Mouse (Mus musculus) brain, embryonic 14.5 days (tissue): ENCODE results near the gene Prpf4.

Experiments used
- CTCF ChIP-seq: fragments of 200-500 bp; IDR thresholded peaks from 2 replicates; pipeline ENCODE4 v1.5.1; 2012; ENCODE audit warnings: inconsistent platforms, mild to moderate bottlenecking, moderate library complexity, borderline replicate concordance; ENCODE audit not compliant: insufficient read depth, insufficient read length; ENCODE audit errors: extremely low read depth
- POLR2A ChIP-seq: fragments of 200-500 bp; IDR thresholded peaks from 2 replicates; pipeline ENCODE4 v1.6.1; 2012; ENCODE audit warnings: mild to moderate bottlenecking, inconsistent platforms, borderline replicate concordance; ENCODE audit not compliant: poor library complexity, insufficient read depth, insufficient read length, severe bottlenecking; ENCODE audit errors: extremely low read depth

- TF ChIP-seq POLR2A = no peak
- no peak for TF ChIP-seq CTCF
Measured at GRCm38 (mm10) chr4:62383207-62383606, 25.4 kb upstream of the Prpf4 start.
